Mouse (Mus musculus) brain, embryonic 14.5 days (tissue): ENCODE measurements at regions not wholly inside any gene's neighbourhood (a gene's known extent, or its start where the extent isn't known, plus 50 kb on each side); places are given as distances from the start of the nearest gene placed in this dataset.

Source experiments
- CTCF ChIP-seq: fragments of 200-500 bp; IDR thresholded peaks from 2 replicates; pipeline ENCODE4 v1.5.1; 2012; ENCODE audit warnings: inconsistent platforms, mild to moderate bottlenecking, moderate library complexity, borderline replicate concordance; ENCODE audit not compliant: insufficient read depth, insufficient read length; ENCODE audit errors: extremely low read depth
- POLR2A ChIP-seq: fragments of 200-500 bp; IDR thresholded peaks from 2 replicates; pipeline ENCODE4 v1.6.1; 2012; ENCODE audit warnings: mild to moderate bottlenecking, inconsistent platforms, borderline replicate concordance; ENCODE audit not compliant: poor library complexity, insufficient read depth, insufficient read length, severe bottlenecking; ENCODE audit errors: extremely low read depth

DNA sequence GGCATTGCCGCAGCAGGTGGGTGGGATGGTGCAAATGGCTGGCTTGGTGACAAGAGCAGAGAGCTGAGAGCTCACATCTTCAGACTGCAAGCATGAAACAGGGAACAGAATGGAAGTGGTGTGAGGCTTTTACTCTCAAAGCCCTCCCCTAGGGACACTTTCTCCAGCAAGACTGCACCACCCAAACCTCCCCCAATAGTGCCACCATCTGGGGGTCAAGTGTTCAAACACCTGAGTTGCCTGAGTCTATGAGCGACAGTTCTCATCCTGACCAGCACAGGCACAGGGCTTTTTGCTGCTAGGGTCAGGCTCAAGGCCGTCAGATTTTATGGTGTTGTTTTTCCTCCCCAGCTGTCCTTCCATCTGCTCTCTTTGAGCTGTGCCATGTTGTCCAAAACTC, 337.9 kb upstream of the Eif4g2 start:
- TF ChIP-seq POLR2A (no peak), CTCF (no peak)
